Mouse (Mus musculus): ENCODE data around the gene Luzp4.
"Not testable (repeated sequence)": the region's sequence is repeated elsewhere in the genome, so short reads cannot be mapped to it uniquely, and the experiment has no call there.

The Luzp4 gene

DNA sequence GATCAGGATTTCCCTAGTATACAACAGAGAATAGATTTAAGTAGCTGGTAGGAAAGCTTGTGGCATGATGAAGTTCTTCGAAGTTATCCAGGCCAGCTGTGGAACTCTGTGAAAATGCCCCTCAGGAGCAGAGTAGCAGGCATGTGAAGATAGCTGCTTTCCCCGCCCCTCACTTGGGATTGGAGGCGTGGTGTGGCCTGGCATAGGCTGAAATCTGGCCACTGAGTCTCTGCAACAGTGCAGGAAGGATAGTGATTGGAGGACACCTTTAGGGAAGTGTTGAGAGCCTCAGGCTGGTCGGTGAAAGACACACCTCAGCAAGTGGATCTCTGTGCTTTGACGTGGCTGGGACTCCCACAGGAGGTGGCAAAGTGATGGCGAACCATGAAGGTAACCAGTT is at the start of gene Luzp4:
TSS of gene Luzp4 (plus strand) at position 301 of the 400 bp plus-strand sequence.
- in situ Hi-C loops (cut with MboI, MseI) = loop anchor here (25.0 kb wide), 2 partner anchors 230 to 570 kb away; no protein-coding TSS in a partner anchor

- in situ Hi-C loops (cut with MboI, MseI) = not testable (repeated sequence)
Measured at GRCm38 (mm10) chrX:148841801-148842200, 15.6 kb upstream of the Luzp4 start.

Data from T-helper 2 cell (primary cell).